Mouse (Mus musculus): ENCODE data around the gene Clip3. TPM values are rescaled to one million over a fixed set of nuclear protein-coding genes. Genes with fewer than 3 reads are reported as not detected.

Gene Clip3
- polyA plus RNA-seq, 1 experiment, result 3.3 TPM

DNA sequence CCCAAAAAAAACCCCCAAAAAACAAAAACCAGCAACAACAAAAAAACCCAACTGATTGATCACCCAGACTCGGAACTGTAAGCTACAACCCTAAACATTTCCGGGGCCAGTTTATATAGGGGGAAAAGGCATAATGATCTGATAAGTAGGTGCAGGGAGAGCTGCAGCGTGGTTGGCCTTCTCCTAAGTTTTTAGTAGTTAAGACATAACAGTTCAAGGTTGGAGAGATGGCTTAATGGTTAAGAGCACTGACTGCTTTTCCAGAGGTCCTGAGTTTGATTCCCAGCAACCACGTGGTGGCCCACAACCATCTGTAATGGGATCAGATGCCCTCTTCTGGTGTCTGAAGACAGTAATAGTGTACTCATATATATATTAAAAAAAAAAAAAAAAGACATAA lies 10.0 kb upstream of the Clip3 start:
- no peak overlapping the region for H3K27ac ChIP-seq (ENCODE audit: control insufficient read depth, insufficient read depth, low read length)
- H3K4me1 ChIP-seq (replicated peaks; ENCODE audit: control insufficient read depth, insufficient read depth, low read length), result peaks cover 9% of the 10 kb centered on the region
- no peak overlapping the region for H3K4me3 ChIP-seq (ENCODE audit: control insufficient read depth, insufficient read depth, low read length)
- no peaks in the 10 kb centered on the region for H3K36me3 ChIP-seq (ENCODE audit: control insufficient read depth, insufficient read depth, low read length)
- DNase-seq, result no peak
- no peak for TF ChIP-seq CTCF (IDR thresholded peaks at IDR 0.05; ENCODE audit: borderline replicate concordance, control insufficient read depth, extremely low read depth, insufficient read depth, low read length, poor library complexity)
- TF ChIP-seq POLR2A (IDR thresholded peaks at IDR 0.05; ENCODE audit: control insufficient read depth, extremely low read depth, insufficient read depth, low read length, poor library complexity), result no peak
- no peaks in the 10 kb centered on the region for H3K27me3 ChIP-seq (ENCODE audit: control insufficient read depth, insufficient read depth, low read length)
- WGBS, result 87% methylated on average over 4 of the region's 4 CpGs

DNA sequence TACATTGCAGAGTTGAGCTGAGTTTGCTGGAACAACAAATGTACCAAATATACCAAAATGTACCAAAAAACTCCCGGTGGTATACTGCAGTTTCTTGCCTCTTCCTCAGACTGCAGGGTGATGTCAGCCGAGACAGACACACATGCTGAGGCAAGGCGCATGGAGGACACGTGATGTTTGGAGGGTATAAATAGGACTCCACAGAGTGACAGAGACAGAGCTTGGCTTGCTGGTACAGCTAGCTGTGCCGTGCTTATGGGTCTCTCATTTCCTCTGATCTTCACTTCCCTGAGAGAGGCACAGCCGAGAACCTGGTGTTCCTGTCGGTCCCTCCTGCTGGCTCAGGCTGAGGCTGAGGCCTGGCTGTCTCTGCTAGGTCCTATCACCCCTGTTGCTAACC lies 8.8 kb upstream of the Clip3 start:
- 88% methylated on average over 7 of the region's 7 CpGs for WGBS

DNA sequence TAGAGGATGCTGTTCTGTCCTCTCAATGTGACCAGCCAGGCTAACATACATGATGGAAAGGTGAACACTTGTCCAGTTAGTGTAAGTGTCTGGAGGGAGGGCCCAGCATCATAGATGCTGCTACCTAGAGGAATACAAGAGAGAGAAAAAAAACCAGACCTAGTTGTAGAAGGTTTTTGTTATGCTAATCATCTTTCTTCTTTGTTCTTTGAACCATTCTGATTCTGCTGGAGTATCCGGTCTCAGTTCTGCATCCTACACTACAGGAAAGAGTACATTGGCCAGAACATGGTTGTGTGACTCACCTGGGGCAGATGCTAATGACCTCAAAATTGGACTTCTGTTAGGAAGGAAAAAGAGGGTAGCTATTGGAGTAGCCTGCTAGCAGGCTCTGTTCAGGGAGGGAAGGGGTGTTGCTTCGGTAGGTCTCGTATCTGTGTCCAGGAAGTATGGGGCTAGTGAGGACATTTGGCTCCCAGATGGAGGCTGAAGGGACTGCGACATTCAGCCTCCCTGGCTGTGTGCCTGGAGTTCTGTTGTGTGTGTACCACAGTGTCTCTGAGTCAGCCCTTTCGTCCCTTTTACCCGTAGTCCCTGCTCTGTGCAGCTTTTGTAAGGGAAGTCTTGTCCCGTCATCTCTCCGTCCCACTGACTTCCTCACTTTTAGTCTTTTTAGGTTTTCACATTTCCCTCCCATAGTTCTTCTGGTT lies 4.7 kb upstream of the Clip3 start:
- Histone ChIP-seq H3K4me3 (ENCODE audit: control insufficient read depth, insufficient read depth, low read length) (no peak overlapping the region), H3K27ac (ENCODE audit: control insufficient read depth, insufficient read depth, low read length) (no peak overlapping the region), H3K4me1 (replicated peaks; ENCODE audit: control insufficient read depth, insufficient read depth, low read length) (peaks cover 6% of the 10 kb centered on the region), H3K36me3 (ENCODE audit: control insufficient read depth, insufficient read depth, low read length) (no peaks in the 10 kb centered on the region), H3K27me3 (ENCODE audit: control insufficient read depth, insufficient read depth, low read length) (no peaks in the 10 kb centered on the region)
- WGBS, result 70% methylated on average over 8 of the region's 8 CpGs
- no peak for DNase-seq
- no peak for TF ChIP-seq POLR2A (IDR thresholded peaks at IDR 0.05; ENCODE audit: control insufficient read depth, extremely low read depth, insufficient read depth, low read length, poor library complexity)
- no peak for TF ChIP-seq CTCF (IDR thresholded peaks at IDR 0.05; ENCODE audit: borderline replicate concordance, control insufficient read depth, extremely low read depth, insufficient read depth, low read length, poor library complexity)

More for the DNA sequence above, 8.8 kb upstream of the Clip3 start:
- TF ChIP-seq CTCF (IDR thresholded peaks at IDR 0.05; ENCODE audit: borderline replicate concordance, control insufficient read depth, extremely low read depth, insufficient read depth, low read length, poor library complexity) (no peak), POLR2A (IDR thresholded peaks at IDR 0.05; ENCODE audit: control insufficient read depth, extremely low read depth, insufficient read depth, low read length, poor library complexity) (no peak)
- no peaks in the 10 kb centered on the region for H3K36me3 ChIP-seq (ENCODE audit: control insufficient read depth, insufficient read depth, low read length)
- H3K27me3 ChIP-seq (ENCODE audit: control insufficient read depth, insufficient read depth, low read length), result no peaks in the 10 kb centered on the region
- no peak overlapping the region for H3K27ac ChIP-seq (ENCODE audit: control insufficient read depth, insufficient read depth, low read length)
- H3K4me3 ChIP-seq (ENCODE audit: control insufficient read depth, insufficient read depth, low read length), result no peak overlapping the region
- H3K4me1 ChIP-seq (replicated peaks; ENCODE audit: control insufficient read depth, insufficient read depth, low read length), result peaks cover 9% of the 10 kb centered on the region
- DNase-seq, result no peak

DNA sequence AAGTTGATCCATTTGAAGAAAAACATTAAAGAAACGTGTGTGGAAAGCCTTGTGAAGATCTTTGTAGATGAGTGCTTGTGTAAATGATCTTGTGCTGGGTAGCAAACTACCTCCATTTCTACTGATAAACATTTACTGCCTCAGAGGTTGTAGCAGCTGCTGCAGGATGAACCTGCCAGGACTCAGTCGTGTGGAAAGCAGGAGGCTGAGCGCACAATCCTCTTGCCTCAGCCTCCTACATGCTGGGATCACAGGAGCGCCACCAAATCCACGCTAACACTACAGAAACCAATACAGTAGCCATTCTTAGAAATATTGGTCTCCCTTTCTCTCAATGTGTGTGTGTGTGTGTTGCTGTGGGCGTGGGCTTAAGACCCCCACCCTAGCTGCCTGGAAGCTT lies 3.5 kb upstream of the Clip3 start:
- no peaks in the 10 kb centered on the region for H3K36me3 ChIP-seq (ENCODE audit: control insufficient read depth, insufficient read depth, low read length)
- no peak overlapping the region for H3K27ac ChIP-seq (ENCODE audit: control insufficient read depth, insufficient read depth, low read length)
- 79% methylated on average over 6 of the region's 6 CpGs for WGBS
- DNase-seq, result no peak
- H3K4me3 ChIP-seq (ENCODE audit: control insufficient read depth, insufficient read depth, low read length), result no peak overlapping the region
- H3K4me1 ChIP-seq (replicated peaks; ENCODE audit: control insufficient read depth, insufficient read depth, low read length), result peaks cover 7% of the 10 kb centered on the region
- TF ChIP-seq POLR2A (IDR thresholded peaks at IDR 0.05; ENCODE audit: control insufficient read depth, extremely low read depth, insufficient read depth, low read length, poor library complexity) (no peak), CTCF (IDR thresholded peaks at IDR 0.05; ENCODE audit: borderline replicate concordance, control insufficient read depth, extremely low read depth, insufficient read depth, low read length, poor library complexity) (no peak)
- H3K27me3 ChIP-seq (ENCODE audit: control insufficient read depth, insufficient read depth, low read length), result no peaks in the 10 kb centered on the region

DNA sequence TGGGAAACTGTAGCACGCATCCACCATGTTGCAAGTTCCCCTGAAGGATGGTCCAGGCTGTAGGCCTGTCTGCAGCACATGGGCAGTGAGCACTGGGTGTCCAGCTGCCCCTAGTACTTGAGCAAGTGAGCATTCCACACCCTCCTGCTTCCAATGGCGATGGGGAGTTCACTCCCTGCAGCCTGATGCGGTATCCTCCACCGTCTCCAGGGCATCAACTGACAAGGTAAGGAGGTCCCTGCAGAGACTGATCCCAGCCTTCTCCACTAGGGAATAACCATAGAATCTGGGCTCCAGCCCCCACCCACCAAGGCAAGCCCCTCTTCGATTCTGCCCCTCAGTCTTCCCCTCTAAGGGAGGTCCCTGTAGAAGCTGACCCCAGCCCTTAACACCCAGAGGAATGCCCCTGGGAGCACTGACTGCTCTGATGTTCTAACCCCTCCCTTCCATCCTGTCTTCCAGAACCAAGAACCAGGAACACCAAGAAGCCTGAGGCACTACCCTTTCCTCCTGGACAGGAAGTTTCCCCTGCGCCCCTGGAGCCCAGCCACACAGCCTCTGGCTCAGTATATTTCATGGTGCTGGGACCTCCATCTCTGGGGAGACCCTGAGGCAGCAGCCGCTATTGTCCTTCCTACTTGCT lies 2.3 kb upstream of the Clip3 start:
- no peak overlapping the region for H3K4me3 ChIP-seq (ENCODE audit: control insufficient read depth, insufficient read depth, low read length)
- H3K27ac ChIP-seq (ENCODE audit: control insufficient read depth, insufficient read depth, low read length), result no peak overlapping the region
- no peaks in the 10 kb centered on the region for H3K36me3 ChIP-seq (ENCODE audit: control insufficient read depth, insufficient read depth, low read length)
- no peak for TF ChIP-seq POLR2A (IDR thresholded peaks at IDR 0.05; ENCODE audit: control insufficient read depth, extremely low read depth, insufficient read depth, low read length, poor library complexity)
- TF ChIP-seq CTCF (IDR thresholded peaks at IDR 0.05; ENCODE audit: borderline replicate concordance, control insufficient read depth, extremely low read depth, insufficient read depth, low read length, poor library complexity), result no peak
- DNase-seq, result no peak
- H3K4me1 ChIP-seq (replicated peaks; ENCODE audit: control insufficient read depth, insufficient read depth, low read length), result peaks cover 7% of the 10 kb centered on the region
- whole genome bisulfite sequencing, result 92% methylated on average over 7 of the region's 7 CpGs
- H3K27me3 ChIP-seq (ENCODE audit: control insufficient read depth, insufficient read depth, low read length), result no peaks in the 10 kb centered on the region

DNA sequence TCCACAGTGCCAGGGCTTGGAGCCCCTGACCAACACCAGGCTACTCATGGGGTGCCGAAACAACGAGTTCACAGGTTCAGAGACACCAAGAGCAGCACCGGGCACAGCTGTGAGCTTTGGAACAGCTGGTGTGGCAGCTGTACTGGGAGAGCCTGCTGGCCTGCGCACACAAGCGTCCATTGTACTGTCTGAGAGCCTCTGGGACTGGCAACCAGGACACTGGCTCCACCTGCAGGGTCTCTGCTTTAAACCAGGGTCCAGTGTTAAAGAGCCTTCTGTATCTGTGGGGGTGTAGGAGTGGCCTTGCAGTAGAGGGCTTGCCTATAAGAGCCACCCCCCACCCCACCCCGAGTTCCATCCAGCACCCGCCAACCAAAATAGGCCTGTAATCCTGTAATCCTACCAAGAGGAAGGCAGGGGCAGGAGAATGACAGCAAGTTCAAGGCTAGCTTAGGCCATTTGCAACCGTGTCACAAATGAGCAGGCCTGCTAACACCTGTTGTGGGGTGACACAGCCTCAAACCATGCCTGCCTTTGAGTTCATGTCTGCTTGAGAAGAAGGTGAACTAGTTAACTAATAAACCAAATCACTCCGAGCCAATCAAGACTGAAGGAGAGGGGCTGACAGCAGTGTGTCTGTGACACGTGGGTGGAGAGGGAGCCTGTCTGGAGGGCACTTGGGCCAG lies 1.7 kb upstream of the Clip3 start:
- Histone ChIP-seq H3K27ac (ENCODE audit: control insufficient read depth, insufficient read depth, low read length) (no peak overlapping the region), H3K36me3 (ENCODE audit: control insufficient read depth, insufficient read depth, low read length) (no peaks in the 10 kb centered on the region), H3K4me3 (ENCODE audit: control insufficient read depth, insufficient read depth, low read length) (no peak overlapping the region), H3K27me3 (ENCODE audit: control insufficient read depth, insufficient read depth, low read length) (no peaks in the 10 kb centered on the region), H3K4me1 (replicated peaks; ENCODE audit: control insufficient read depth, insufficient read depth, low read length) (peaks cover 7% of the 10 kb centered on the region)
- 88% methylated on average over 10 of the region's 10 CpGs for WGBS
- no peak for DNase-seq
- TF ChIP-seq POLR2A (IDR thresholded peaks at IDR 0.05; ENCODE audit: control insufficient read depth, extremely low read depth, insufficient read depth, low read length, poor library complexity) (no peak), CTCF (IDR thresholded peaks at IDR 0.05; ENCODE audit: borderline replicate concordance, control insufficient read depth, extremely low read depth, insufficient read depth, low read length, poor library complexity) (no peak)
